Mouse (Mus musculus) cerebellum, adult 8-10 months (tissue): ENCODE data around the gene Fry.
"Not testable (repeated sequence)": the region's sequence is repeated elsewhere in the genome, so short reads cannot be mapped to it uniquely, and the experiment has no call there.

Experiments used
- DNase-seq: peaks from one replicate; pipeline ENCODE4 v3.0.0; 2022

Gene Fry

DNA sequence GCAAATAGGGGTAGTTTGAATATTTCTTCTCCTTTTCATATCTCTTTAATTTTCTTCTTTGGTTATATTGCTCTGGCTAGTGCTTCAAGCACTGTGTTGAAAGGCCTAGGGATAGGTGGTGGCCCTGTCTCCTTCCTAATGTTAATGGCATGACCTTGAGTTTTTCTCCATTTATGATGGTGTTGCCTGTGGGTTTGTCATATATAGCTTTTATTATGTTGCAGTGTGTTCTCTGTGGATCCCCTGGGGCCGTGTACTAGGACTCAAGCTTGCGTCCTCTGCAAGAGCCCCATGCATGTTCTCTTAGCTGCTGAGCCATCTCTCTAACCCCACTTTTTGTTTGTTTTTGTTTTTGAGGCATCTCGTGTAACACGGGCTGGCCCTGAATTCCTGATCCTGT is 358.9 kb downstream of the Fry start:
- no peak for DNase-seq

DNA sequence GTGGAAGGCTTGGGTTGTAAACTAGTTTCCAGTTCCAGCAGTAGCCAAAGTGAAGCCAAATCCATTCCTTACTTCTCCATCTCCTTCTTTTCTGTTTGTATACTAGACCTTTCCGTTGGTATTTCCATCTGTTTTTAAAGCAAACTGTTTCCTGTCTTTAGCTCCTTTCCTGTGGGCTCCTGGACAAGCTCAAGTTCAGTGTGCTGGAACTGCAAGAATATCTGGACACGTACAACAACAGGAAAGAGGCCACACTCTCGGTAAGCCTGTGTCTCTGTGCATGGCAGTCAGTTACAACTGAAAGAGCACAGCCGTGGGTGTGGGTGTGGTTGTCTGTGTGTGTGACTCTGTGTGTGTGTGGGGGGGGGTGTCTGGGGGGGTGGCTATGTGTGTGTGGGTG is 360.2 kb downstream of the Fry start:
- DNase-seq = no peak

DNA sequence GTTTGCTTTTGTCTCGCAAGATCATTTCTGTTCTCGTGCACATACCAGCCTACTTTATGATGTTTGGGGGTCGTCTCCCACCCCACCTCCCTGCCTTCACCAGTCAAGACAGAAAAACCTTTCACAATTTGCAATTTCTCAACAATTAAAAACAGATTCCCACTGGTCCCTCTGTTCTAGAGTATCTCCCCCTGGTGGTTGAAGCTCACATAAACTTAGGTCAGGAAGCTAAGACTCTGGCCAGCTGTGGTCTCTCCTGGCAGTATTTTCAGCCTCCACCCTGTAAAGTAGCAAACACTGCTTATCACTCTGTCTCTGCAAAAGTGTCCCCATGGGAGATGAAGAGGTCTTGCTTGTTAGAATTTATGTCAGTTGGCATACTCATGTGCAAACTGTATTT is 366.8 kb downstream of the Fry start:
- DNase-seq = no peak

DNA sequence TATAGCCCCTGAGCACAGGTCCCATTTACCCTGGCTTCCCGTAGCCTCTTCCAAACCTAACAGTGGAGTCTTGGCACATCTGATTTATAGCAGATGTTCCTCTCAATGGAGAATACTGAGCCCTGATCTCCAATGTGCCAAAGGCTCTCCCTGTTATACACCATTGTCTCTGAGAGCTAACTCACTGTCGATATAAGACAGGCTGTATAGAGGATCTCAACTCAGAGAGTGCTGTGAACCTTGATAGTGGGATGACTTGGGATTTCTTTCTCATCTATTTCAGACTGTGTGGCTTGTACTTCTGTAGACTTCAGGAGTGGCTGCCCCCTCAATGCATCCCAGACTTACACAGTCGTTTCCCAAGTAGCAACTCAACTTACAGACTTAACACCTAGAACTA is 371.8 kb downstream of the Fry start:
- DNase-seq = no peak

DNA sequence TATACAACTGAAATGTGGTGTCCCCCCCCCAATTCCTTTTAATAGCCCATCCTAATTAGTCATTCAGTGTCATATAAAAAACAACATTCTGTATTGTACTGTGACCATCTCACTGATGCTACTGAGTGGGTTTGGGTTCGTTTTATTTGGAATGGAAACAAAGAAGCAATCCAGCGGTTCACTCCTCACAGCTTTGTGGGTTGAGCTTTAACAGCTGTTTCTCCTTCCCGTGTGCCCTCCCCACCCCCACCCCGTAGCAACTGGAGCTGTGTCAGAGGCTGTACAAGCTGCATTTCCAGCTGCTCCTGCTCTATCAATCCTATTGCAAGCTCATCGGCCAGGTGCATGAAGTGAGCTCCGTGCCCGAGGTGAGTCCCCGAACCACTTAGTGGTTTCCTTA is 372.4 kb downstream of the Fry start:
- DNase-seq = no peak

DNA sequence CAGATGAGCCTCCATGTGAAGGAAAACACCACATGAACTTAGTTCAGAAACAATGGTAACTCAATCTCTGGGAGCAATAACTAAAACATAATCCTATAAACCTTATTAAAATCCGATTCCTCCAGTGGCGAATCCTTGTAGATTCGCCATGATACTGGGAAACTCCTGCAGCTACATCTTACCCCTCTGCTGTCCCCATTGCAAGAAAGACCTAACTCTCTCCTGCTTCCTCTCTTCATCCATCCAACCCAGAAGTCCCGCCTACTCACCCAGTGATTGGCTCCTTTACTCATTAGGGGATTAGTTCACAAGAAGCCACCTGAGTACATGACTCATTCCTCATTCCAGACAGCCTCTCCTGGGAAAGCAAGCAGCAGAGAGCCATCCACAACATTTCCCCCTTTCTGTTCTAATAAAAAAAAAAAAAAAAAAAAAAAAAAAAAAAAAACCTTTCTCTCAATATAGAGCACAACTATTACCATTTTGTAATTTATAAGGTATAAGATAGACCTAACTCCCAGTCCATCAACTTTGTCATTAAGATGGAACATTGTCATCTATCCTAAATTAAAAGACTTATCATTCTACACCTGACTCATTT is 373.2 kb downstream of the Fry start:
- DNase-seq = not testable (repeated sequence)

DNA sequence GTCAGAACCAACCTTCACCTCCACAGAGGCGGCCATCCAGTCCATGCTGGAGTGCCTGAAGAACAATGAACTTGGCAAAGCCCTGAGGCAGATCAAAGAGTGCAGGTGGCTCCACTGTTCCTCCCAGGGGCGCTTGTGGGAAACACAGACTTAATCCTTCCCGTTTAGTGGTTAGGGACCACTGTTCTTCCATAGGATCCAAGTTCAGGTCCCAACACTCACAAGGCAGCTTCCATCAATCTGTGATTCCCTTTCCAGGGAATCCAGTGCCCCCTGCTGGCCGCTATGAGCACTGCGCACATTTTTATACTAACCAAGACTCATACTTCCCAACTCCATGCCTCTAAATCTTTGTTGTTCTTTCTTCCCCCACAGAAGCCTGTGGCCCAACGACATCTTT is 377.3 kb downstream of the Fry start:
- peak; percentile 36 for DNase-seq

DNA sequence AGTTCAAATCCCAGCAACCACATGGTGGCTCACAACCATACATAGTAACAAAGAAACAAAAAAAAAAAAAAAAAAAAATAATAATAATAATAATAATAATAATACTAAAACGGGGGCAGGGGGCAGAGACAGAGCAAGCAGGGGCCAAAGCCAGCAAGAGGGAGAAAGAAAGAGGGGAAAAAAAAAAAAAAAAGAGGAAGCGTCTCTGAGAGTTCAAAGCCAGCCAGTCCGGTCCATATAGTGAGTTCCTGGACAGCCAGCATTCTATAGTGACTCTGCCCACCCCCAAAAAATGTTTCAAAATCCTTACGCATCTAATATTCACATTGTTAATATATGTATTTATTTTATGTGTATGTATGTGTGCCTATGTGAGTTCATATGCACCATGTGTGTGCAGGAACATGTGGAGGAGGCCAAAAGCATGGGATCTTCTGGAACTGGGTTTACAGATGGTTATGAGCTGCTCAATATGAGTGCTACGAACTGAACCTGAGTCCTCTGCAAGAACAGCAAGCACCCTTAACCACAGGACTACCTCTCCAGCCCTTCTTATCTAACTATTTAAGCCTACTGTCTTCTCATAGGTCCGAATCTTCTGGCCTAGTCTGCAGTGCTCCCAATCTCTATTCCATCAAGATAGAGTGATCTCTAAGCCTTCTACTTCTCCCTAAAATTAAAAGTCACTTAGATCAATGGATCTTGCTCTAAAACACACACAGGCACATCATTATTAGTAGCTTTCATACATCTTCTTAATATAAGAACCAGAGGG is 392.2 kb downstream of the Fry start:
- no peak for DNase-seq

DNA sequence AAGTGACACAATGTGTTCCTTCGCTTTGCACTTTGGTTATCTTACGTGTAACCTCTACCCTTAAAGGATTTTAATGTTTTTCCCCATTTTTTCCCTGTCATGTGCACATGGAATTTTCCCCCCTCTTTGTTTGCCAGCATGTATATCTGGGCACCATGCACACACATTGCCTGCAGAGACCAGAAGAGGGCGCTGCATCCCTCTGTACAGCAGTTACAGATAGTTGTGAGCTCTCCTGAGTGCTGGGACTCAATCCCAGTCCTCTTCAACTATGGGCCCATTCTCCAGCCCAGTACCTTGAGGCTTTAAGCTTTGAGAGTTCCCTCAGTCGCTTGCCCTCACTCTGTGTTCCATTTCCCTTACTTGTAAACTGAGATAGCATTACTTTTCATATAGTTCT is 394.8 kb downstream of the Fry start:
- no peak for DNase-seq

DNA sequence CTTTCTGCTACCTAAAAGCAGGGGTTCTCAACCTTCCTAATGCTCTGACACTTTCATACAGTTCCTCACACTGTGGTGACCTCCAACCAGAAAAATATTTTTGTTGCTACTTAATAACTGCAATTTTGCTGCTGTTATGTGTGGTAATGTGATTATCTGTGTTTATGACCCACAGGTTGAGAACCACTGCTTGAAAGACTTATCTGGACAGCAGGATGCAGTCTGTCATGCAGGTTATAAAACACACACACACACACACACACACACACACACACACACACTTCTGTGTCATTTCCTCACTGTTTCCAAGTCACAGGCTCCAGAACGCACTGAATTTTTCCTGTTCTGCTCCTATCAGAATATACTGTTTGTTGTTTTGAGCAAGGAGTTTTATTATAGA is 395.6 kb downstream of the Fry start:
- no peak for DNase-seq

DNA sequence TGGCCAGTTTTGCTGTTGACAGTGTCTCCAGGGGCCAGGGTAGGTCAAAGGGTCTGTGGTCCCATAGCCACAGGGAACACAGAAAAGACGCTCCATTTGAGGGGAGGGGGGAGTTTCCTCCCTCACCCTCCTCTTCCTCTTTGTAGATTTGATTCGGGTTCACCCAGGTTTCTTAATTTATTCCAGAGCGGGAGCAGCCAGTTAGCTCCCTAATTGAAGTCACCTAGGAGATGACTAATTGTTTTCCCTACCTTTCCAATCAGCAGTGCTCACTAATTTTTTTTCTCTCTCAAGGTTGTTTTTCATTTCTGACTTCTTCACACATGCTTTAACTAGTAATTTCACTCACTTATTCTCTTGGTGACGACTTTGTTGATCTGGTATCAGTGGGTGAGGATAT is 399.6 kb downstream of the Fry start, which contains the start of gene Zar1l:
Gene Zar1l, minus strand, starts transcription at position 101 of the 400 bp plus-strand sequence.
- no peak for DNase-seq

DNA sequence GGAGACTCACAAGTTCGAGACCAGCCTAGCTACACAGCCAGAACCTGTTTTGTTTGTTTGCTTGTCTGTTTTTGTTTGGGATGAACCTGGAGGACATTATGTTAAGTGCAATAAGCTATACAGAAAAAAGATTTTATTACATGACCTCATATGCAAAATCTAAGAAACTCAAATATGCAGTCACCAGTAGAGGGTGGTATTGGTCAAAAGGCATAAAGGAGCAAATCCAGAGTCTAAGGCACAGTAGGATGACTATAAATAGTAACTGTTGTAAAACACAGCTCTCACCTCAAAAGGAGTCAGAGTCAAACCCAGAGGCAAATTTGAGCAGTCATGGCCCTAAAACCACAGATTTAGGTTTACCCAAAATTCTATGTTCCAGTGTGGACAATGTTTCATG is 401.1 kb downstream of the Fry start:
- DNase-seq = no peak

DNA sequence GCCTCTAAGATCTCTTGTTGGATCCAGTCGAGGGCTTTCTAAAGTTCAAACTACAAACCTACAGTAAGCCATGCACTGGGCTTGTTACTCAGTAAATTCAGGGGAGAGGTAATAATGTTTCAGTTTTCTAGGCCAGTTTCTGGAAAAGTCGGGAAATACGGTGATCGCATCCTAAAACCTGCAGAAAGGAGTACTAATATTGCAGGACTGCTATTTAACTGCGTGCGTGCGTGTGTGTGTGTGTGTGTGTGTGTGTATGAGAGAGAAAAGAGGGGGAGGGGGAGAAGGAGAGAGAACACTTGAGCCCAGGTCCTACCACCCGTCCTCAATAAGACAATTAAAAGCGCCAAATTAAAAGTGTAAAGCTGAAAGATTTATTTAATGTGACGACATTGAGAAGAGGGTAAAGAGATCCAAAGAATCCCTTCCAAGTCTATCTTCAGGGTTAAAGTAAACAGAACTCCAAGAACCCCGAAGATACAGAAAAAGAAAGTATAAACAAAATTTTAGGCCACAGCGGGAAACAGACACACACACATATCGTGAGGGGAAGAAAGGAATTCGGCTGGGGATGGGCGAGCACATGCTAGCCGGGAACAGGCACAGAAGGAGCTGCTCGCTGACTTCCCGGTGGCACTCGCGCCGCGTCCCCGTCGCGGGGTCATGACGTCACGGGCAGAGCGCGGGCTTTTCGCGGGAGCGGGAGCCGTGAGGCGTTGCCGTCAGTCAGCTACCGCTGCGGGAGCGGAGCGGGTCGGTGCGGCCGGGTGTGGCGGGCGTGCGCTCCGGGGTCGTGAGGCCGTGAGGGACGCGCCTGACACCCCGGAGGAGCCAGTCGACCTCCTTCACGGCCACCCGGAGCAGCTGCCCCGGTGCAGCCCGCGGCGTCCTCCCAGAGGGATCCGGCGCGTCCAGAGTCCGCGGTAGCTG is 403.8 kb downstream of the Fry start, which contains the start of gene Brca2:
Gene Brca2, plus strand, starts transcription at position 694 of the 930 bp plus-strand sequence.
- peak; percentile 89 for DNase-seq

DNA sequence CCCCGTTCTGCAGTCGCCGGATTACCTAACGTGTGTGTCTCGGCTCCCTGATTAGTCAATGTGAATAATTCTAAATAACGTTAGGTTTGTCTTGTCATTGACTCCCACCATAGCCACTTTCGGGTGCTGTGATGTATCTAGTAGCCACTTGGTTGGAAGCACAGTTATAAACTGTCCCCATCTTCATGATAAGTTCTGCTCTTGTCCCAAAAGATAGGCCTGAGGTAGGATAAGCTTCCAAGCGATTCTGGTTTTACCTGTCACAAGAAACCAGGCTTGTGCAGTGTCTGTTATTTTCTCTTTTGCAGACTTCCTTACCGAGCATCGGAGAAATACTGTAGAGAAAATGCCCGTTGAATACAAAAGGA is 404.4 kb downstream of the Fry start:
- no peak for DNase-seq

DNA sequence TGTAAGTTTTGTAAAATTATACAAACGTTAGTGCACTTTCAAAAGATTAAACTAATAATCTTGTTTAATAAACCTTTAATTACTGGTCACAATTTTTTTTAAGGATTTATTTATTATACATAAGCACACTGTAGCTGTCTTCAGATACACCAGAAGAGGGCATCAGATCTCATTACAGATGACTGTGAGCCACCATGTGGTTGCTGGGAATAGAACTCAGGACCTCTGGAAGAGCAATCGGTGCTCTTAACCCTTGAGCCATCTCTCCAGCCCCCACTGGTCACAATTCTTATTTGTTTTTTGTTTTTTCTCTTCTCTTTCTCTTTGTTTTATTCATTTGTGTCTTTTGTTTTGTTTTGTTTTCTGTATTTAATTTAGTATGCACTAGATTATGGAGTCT is 406.8 kb downstream of the Fry start:
- DNase-seq = no peak

DNA sequence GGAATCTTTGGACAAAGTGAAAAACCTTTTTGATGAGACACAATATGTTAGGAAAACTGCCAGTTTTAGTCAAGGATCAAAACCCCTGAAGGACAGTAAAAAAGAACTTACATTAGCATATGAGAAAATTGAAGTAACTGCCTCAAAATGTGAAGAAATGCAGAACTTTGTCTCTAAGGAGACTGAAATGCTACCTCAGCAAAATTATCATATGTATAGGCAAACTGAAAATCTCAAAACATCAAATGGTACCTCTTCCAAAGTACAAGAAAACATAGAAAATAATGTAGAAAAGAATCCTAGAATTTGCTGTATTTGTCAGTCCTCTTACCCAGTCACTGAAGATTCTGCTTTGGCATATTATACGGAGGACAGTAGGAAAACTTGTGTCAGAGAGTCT is 422.9 kb downstream of the Fry start:
- no peak for DNase-seq

DNA sequence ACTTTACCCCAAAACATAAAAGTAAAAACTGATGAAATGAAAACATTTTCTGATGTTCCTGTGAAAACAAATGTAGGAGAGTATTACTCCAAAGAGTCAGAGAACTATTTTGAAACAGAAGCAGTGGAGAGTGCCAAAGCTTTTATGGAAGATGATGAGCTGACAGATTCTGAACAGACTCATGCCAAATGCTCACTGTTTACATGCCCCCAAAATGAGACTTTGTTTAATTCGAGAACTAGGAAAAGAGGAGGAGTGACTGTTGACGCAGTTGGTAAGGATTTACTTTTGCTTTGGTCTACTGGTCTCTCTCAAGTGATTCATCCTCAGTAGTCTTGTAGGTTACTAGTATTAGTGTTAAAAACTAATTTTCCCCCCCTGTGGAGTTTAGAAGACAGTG is 424.7 kb downstream of the Fry start:
- DNase-seq = no peak
